28 mouse cellular contexts compared by ENCODE assay signal in the genomic region with DNA sequence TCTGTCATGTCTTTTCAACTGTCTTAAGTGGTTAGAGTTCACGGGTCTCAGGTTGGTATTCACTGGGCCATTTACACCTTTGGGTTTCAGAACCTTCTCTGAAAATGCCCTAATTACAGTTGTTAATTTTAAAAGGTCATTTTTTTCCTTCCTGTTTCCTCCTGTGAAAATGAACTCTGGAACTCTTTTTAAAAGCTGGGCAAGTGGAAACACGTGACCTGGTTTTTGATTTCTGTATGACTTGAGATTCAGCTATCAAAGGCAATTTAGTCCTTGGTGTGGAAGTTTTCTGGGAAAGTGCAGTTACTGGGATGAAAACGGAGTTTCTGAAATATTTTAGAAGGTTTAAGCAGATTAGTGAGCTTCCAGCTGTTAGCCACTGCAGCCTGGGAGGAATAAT.
"Had no signal": no experiment of that assay in that cellular context is flagged by ENCODE, and none has a peak within 500 bp of the region (broad histone marks: within the 10 kb centered on the region; RNA-seq: fewer than 3 reads in every experiment).

No protein-coding gene starts in this region.

- DNase-seq: cerebellum, adult 18-20 months; cerebellum, adult 2 months; cerebellum, adult 8-10 months; cerebellum, adult 9-10 months; cerebellum, adult 9-11 months; cerebellum, postnatal 10 days; cerebellum, postnatal 14 days; cerebellum, postnatal 25 days; cerebellum, postnatal 36 days; embryo, embryonic 11 days; forebrain, postnatal 0 days; gastrocnemius, adult 2 months; gastrocnemius, postnatal 10 days; gastrocnemius, postnatal 14 days; gastrocnemius, postnatal 25 days; gastrocnemius, postnatal 36 days; heart, adult 18-20 months had no signal

- H3K27me3 ChIP-seq: embryonic facial prominence, embryonic 12.5 days; embryonic facial prominence, embryonic 13.5 days; embryonic facial prominence, embryonic 15.5 days; forebrain, embryonic 12.5 days; forebrain, embryonic 13.5 days; forebrain, embryonic 15.5 days had no signal

- H3K9me3 ChIP-seq: embryonic facial prominence, embryonic 10.5 days; embryonic facial prominence, embryonic 12.5 days; embryonic facial prominence, embryonic 13.5 days; embryonic facial prominence, embryonic 15.5 days; forebrain, embryonic 10.5 days; forebrain, embryonic 12.5 days; forebrain, embryonic 13.5 days; forebrain, embryonic 15.5 days had no signal

- H3K36me3 ChIP-seq: embryonic facial prominence, embryonic 10.5 days; embryonic facial prominence, embryonic 12.5 days; embryonic facial prominence, embryonic 13.5 days; embryonic facial prominence, embryonic 15.5 days; forebrain, embryonic 10.5 days; forebrain, embryonic 12.5 days; forebrain, embryonic 15.5 days had no signal

- H3K4me1 ChIP-seq: embryonic facial prominence, embryonic 12.5 days; embryonic facial prominence, embryonic 13.5 days; embryonic facial prominence, embryonic 15.5 days; forebrain, embryonic 12.5 days; forebrain, embryonic 13.5 days; forebrain, embryonic 15.5 days had no signal

- H3K4me3 ChIP-seq: embryonic facial prominence, embryonic 10.5 days; embryonic facial prominence, embryonic 12.5 days; embryonic facial prominence, embryonic 13.5 days; embryonic facial prominence, embryonic 15.5 days; erythroblast, embryonic 14.5 days; forebrain, embryonic 10.5 days; forebrain, embryonic 12.5 days; forebrain, embryonic 13.5 days; forebrain, embryonic 15.5 days; gastrocnemius, adult 2 months had no signal

- H3K27ac ChIP-seq: embryonic facial prominence, embryonic 10.5 days; embryonic facial prominence, embryonic 12.5 days; embryonic facial prominence, embryonic 13.5 days; embryonic facial prominence, embryonic 15.5 days; forebrain, embryonic 10.5 days; forebrain, embryonic 12.5 days; forebrain, embryonic 13.5 days; forebrain, embryonic 15.5 days; gastrocnemius, adult 2 months had no signal

- ATAC-seq: forebrain, embryonic 13.5 days; forebrain, embryonic 14.5 days; forebrain, embryonic 15.5 days; forebrain, embryonic 16.5 days; forebrain, postnatal 0 days had no signal

- H3K4me2 ChIP-seq: embryonic facial prominence, embryonic 12.5 days; embryonic facial prominence, embryonic 13.5 days; embryonic facial prominence, embryonic 15.5 days; forebrain, embryonic 12.5 days; forebrain, embryonic 13.5 days; forebrain, embryonic 15.5 days had no signal

- H3K9ac ChIP-seq: embryonic facial prominence, embryonic 12.5 days; embryonic facial prominence, embryonic 13.5 days; embryonic facial prominence, embryonic 15.5 days; forebrain, embryonic 12.5 days; forebrain, embryonic 13.5 days; forebrain, embryonic 15.5 days; forebrain, postnatal 0 days had no signal
